Mouse (Mus musculus): ENCODE results near the gene Cdc42se2.

Cdc42se2 gene

DNA sequence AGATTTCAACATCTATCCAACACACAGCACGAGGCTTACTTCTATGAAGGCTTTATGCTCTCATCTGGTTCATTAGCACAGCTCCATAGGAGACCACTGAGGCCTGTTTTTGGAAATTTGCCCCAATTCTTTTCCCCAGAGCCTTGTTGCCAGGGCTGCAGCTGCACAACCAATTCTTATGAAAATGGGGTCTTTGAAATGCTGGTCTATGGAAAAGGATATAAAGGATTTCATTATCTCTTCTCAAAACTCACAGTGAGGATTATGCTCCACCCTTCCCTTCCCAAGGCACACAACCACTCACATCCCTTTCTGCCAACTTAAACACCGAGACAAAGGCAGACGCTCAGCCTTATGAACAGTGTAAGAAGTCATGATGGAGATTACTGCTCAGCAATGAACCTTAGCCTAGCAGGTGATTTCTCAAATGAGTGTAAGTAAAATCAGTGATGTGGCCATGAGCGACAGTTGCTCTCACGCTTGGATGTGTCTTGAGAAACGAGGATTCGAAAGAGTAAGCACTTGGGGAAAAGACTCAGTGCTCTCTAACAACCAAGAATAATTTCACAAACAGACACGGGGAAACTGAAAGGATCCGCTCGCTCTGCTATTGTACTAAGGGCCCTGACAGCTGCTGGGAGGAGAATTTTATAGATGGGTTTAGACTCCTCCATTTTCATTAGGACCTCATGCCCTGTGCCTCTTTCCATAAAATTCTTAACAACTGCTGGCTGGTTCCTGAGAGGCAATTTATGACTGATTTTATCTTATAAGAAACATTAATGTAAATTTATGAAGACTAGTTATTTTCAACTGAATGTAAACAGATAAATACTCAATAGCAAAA is 33.0 kb downstream of the Cdc42se2 start:
- DNase-seq (ENCODE audit: low spot score) = no peak

DNA sequence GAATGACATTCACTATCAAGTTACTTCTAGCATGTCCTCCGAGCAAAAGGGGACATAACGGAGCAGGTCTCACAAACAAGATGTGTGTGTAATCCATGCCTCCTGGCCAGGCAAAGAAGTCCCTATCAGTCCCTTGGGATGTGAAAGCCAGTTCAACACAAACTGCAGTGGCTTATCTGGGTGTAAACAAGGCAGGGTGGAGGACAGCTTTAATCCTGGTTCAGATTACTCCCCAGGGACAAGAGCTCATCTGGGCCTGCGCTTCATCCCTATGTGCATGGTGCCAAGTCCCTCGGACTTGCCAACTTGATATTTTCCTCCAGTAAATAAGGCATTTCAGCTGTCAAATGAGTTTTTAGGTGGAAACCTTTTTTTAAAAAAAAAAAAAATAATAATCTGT is 36.0 kb downstream of the Cdc42se2 start:
- no peak for DNase-seq (ENCODE audit: low spot score)

DNA sequence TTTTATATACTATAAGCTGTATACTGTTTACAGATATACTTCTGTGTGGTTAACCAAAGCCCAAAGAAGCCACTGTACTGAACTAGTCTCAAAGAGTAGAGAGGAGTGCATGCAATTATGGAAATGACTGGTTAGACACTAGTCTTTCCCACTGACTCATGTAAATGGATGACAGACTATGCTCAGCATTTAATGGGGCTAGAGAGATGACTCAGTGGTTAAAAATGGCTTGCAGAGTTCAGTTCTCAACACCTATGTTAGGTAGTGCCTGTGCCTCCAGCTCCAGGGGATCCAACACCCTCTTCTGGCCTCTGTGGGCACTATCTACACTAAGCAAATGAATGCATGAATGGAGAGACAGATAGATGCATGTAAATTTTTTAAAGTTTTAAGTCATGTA is 38.6 kb downstream of the Cdc42se2 start:
- DNase-seq (ENCODE audit: low spot score) = no peak

DNA sequence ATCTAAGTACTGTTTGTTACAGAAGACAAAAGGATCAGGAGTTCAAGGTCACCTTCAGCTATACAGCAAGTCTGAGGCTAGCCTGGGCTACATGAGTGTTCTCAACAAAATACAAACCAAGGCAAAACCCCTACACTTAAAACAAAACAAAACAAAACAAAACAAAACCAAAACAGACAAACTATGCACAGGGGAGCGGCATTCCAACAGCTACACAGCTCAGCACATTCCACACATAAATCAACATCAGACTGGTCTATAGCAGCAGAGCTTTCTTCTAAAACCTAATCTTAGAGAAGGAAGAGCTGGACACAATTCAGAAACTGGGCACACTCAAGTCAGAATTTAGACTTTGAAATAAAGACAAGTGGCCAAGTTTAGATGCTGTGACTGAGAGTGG is 43.2 kb downstream of the Cdc42se2 start:
- no peak for DNase-seq (ENCODE audit: low spot score)

DNA sequence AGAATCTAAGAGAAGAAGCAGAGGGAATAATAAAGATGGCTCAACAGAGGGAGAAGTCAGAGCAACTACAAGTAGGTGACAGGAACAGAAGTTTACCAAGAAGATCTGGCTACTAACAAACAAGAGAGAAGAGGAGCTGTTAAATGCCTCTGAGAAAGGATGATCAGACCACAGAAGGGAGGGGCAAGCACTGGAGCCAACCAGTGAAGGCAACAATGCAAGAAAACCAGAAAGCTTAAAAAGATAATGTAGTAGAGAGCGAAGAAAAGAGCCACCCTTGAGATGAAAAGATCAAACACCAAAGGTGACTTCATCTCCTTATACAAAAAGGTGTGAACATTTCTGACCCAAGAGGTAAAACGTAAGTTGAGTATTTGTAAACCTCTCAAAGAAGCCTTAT is 46.1 kb downstream of the Cdc42se2 start:
- DNase-seq (ENCODE audit: low spot score) = no peak

DNA sequence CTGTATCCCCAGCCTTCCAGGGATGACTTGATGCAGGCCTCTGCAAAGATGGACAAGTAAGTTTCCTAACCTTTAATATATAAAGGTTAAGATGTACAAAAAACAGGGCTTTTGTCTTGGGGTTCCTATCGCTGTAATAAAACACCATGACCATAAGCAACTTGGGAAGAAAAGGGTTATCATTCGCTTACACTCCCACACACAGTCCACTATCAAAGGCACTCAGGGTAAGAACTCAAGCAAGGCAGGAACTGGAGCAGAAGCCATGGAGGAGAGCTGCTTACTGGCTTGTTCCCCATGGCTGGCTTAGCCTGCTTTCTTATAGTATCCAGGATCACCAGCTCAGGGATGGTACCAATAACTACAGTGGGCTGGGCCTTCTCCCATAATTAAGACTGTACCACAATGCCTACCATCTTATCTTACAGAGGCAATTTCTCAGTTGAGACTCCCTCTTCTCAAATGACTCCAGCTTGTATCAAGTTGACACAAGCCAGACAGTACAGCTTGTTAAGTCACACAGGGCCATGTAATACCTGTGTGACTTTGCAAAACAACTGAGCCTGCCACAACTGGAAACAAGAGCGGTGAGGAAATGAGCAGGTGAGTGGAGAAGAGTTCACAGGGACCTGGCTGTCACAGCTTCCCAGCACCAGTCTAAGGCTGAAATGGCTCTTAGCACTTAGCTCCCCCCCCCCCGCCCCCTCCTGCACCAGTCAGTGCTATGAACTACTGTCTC is 48.3 kb downstream of the Cdc42se2 start:
- DNase-seq (ENCODE audit: low spot score) = no peak

DNA sequence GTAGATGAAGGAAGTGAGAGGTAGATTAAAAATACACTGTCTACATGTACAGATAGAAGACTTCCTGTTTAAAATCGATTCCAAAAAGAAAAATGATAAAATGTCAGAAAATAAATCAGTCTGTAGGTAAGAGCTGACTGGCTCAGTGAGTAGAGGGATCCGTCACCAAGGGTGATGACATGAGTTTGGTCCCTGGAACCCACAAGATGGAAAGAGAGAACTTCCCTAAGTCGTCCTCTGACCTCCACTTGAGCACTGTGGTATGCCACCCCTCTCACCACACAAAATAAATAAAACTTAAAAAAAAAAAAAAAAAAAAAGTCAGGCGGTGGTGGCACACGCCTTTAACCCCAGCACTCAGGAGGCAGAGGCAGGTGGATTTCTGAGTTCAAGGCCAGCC is 50.6 kb downstream of the Cdc42se2 start:
- no peak for DNase-seq (ENCODE audit: low spot score)

DNA sequence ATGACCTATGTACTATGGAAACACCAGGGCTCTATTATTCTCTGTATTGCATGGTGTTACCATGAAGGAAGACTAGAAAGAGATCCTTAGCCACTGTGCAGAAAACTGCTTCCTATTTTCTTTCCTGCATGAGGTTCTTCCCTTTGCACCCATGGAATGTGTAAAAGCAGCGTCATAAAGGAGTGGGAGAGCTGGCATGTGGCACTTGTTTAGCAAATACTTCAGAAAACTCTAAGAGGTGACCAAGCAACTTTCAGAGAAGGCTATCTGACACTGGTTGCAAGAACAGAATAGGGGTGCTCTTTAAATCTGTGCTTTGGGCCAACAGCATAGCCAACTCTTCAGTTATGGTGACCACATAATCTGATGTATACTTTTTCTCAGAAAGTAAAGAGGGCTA is 52.4 kb downstream of the Cdc42se2 start:
- DNase-seq (ENCODE audit: low spot score) = no peak

DNA sequence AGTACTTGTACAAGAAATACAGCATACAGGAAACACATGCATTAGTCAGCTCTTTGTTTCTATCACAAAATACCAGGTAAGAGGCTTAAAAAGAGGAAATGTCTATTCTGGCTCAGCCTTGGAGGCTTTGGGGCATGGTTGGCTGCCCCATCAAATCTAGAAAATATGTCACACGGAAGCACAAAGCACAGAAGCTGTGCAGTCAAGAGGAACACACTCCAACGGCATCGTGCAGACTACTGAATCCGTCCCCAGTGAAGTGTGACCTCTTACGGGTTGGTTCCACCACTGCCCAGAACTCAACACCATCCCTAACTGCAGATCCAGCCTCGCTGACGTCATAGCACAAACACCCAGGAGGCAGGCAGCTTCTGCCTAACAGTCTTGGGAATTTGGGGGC is 53.9 kb downstream of the Cdc42se2 start:
- peak; percentile 44 for DNase-seq (ENCODE audit: low spot score)

DNA sequence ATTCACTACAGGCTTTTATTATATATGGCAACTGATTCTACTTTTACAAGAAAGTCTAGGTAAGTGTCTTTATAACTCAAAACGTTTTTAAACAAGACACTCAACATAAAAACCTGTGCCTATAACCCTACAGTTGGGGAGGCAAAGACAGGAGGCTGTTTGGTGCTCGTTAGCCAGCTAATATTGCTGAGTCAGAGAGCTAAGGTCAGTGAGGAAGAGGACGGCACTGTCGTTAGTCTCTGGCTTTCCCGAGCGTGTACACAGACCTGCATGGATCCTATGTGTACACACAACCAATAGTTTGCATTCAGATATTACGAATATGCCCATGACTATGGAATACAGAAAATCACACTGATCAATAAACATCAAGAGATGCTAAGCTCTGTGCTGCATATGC is 56.1 kb downstream of the Cdc42se2 start:
- DNase-seq (ENCODE audit: low spot score) = no peak

DNA sequence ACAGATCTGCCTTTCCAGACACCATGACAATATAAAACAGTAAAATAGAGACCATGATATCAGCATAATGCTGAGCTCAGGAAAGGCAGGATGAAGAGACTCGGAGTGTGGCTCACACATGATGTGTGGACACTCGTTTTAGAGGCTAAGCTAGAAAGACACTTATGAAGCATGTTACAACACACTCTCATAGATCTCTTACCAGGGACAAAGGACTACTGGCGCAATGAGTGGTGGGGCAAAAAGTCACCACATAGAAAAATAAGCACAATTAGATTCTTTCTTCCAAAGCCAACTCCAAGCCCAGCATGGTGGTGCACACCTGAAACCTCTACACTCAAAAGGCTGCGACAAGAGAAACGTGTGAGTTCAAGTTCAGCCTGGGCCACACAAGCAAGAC is 56.5 kb downstream of the Cdc42se2 start:
- DNase-seq (ENCODE audit: low spot score) = no peak

DNA sequence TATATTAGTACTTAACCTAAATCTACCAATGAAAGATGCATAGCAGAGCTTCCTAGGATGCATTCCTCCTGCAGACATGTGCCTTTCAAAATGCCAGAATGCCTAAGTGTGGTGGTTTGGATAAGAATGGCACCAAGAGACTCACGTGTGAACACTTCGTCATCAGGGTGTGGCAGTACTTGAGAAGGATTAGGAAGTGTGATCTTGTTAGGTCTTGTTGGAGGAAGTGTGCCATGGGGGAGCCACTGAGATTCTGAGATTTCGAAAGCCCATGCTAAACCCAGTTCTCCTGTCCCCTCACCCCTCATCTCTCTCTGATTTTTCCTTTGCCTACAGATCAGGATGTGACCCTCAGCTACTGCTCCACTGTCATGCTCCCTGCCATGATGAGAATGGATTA is 58.2 kb downstream of the Cdc42se2 start:
- DNase-seq (ENCODE audit: low spot score) = no peak

DNA sequence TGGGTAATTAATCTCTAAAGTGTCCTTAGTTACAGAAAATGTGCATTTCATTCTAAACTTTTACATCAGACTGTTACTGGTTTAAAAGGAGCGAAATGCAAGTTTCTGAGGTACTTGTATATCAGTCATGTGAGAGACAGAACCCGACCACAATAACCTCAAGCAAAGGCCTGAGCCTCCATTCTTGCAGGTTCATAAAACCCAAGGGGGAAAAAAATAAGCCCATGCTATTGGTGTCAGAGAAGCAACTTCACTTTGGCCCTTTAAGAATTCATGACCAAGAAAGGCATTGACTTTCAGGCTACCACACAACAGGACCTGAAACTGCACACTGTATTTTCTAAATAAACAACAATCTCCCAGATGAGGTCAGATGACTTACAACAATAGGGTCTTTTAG is 59.1 kb downstream of the Cdc42se2 start:
- no peak for DNase-seq (ENCODE audit: low spot score)

DNA sequence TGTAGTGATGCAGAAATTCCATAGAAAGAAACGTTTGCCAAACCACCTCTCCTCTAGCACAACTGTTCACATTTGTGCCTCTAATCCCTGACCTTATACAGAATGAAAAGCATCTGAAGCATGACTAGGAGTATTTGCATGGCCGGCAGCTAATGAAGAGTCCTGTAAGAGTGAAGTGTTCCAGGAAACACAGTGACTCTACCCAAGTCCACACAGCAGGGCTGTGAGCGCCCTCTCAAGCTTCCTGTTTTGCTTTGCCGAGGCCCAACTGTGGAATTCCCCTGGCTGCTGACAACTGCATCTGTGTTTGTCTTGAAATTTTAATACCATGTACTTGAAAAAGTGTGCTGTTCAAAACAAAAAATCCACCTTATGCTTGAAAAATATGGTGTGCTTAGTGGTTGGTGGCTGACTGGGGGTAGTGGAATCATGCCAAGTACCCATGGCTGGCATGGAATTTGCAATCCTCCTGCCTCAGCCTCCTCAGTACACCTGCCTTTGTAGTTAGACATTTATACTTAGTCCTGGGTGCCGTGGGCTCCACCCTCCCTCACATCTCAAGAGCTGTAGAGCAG is 60.1 kb downstream of the Cdc42se2 start:
- no peak for DNase-seq (ENCODE audit: low spot score)

DNA sequence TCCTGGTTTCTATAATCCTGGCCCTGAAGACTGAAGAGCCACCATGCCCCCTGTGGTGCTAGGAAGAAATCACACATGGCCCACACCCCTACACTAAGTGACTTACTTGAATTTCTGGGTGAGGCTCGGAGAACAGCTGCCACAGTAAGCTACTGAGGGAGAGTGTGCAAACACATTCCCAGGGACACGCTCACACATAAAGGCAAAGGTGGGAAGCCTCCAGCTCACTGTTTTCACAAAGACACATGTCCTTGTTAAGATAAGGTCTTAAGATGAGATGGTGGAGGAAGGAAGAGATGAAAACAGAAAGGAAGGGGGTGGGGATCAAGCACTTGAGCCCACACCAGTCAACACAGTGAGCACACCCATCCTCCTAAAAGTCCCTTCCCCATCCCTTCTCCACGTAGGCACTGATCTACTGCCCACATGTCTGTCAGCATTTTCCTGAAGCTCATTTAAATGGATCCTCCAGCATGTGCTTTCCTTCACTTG is 60.9 kb downstream of the Cdc42se2 start:
- DNase-seq (ENCODE audit: low spot score) = no peak

DNA sequence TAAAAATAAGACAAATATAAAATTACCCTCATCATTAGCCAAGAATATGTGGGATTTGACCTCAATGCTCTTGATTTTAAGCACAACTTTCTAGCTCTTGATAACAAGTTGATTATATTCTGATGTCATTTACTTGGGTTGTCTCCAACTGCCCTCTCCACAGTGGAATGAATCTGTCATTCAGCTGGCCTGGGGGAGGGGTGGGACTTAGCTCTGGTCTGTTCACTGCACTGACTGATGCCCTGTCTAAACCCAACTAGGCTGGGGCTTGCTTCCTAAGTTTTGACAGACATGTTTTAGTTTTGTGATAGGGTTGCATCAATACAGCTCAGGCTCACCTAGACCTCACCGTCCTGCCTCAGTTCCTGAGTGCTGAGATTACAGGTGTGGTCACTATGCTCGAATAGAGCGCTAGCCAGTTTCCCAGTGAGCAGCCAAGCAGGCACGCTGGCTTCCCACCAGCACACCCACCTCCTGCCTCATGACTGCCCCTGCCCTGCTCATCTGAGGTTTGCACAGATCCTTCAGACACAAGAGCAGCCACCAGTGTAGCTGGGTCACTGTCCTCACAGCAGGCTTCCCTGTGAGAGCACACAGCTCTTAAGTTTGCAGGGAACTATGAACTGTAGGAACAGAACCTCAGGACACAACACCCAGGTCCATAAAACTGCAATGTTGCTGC is 63.0 kb downstream of the Cdc42se2 start:
- no peak for DNase-seq (ENCODE audit: low spot score)

DNA sequence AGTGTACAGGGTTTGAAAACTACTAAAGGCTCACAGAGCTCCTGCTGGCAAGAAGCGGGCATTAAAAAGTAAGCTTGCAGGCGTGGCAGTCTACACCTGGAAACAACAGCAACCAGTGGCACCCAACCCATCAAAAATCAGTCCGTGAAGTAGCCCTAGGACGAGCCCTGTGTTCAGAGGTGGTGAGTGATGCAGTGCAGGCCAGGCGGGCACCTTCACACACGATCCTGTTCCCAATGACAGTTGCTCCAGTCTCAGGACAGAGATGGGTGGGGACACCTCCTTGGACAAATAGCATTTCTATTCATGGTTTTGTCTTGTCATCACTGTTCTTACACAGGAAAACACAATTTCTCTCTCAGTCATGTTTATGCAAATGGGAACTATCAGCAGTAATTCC is 65.4 kb downstream of the Cdc42se2 start:
- DNase-seq (ENCODE audit: low spot score) = no peak

DNA sequence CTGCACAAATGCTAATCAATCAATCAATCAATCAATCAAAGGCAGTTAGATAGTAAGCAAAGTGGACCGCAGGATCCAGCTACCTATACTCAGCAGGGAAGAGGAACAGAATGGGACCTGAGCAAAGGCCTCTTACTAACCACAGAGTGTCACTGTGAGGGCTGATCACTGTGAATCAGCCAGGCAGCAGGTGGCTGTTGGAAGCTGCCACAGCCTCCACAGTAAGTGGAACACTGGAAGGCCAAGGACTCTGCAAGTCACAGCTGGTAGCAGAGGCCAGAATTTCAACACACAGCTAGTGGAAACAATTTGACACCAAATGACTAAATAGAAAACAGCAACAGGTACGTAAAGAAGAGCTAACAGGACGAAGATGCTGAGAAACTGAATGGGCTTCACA is 68.9 kb downstream of the Cdc42se2 start:
- DNase-seq (ENCODE audit: low spot score) = no peak

DNA sequence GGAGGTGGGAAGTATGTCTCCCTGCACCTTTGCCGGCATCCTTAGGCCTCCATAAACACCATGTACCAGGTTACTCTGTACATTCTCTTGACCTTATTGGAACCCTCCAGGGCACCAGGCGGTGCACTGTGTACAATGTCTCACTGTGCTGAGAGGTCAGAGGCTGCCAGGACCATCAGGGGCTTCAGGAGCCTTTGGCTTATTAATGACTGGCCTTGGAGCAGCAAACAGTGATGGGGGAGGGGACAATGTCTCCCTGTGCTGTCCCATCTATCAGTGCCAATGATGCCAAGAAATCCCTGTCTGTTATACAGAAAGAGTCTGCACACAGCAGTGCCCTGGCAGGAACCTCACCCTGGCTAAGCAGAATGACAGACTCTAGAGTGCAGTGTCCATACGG is 69.6 kb downstream of the Cdc42se2 start:
- no peak for DNase-seq (ENCODE audit: low spot score)

DNA sequence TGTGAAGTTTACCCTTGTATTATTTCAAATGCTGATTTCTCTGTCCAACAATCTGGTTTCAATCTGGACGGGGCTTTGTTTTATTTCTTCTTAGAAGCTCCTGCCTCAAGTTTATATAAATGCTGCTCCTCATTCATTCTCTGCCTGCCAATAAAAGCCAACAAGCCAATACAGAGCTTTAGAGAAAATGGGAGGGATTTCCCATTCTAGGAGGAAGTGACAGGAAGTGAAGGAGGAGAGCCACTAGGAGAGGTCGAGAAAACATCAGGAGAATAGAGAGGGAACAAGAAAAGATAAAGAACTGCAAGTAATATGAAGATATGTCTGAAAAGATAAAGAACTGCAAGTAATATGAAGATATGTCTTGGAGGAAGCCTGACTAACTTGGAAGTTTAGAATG is 74.6 kb downstream of the Cdc42se2 start:
- DNase-seq (ENCODE audit: low spot score) = no peak

DNA sequence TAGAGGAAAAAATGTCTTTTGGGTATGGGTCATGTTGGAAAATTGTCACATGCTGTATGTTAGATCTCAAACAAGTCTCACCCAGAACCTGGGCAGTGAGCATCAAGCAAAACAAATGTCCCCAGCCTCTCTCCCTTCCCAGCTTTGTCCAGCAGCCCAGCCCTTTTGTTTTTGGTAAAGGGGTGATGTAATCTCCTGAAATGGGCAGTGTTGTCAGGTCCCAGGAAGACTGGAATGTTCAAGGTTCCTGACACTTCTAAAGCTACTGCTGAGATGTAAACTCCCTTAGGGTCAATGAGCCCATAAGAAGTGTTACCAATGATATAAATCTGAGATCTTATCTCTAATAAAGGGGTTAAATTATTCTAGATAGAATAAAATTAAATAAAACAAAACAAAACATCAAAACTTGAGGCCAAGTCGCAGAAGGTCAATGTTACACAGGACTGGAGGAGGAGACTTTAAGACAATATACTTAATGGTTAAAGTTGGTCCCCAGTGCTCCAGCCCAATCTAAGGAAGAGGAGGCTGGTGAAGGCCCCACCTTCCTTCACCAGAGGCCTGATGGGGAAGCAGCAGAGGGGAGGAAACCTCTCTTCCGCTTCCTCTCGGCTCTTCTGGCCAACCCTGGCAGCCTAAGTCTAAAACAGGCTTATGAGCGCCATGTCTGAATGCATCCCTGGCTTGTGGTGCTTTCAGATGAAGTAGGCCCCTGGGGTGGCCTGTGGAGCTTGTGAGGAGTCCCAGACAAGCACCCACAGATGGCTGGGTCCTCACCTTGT is 76.8 kb downstream of the Cdc42se2 start:
- DNase-seq (ENCODE audit: low spot score) = no peak

DNA sequence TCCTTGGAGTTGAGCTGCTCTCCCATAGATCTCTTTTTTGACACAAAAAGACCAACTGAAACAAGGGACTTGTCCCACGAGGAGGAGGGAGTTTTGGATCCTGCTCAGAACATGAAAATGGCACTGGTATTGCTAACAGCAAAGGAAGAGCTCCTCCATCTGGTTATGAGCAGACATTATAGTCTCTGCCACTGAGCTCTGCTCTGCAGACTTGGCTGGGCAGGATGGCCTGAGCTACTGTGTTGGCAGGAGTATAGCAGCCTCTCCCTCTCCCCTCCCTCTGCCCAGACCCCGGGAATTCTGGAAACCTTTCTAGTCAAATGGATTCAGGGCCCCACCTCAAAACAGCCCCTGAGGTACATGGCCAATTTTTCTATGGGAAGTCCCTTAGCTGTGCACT is 77.8 kb downstream of the Cdc42se2 start:
- DNase-seq (ENCODE audit: low spot score) = no peak
